Mouse (Mus musculus): Measurements from ENCODE around the gene Lmbr1.
"Not testable (repeated sequence)": the region's sequence is repeated elsewhere in the genome, so short reads cannot be mapped to it uniquely, and the experiment has no call there.

The Lmbr1 gene

DNA sequence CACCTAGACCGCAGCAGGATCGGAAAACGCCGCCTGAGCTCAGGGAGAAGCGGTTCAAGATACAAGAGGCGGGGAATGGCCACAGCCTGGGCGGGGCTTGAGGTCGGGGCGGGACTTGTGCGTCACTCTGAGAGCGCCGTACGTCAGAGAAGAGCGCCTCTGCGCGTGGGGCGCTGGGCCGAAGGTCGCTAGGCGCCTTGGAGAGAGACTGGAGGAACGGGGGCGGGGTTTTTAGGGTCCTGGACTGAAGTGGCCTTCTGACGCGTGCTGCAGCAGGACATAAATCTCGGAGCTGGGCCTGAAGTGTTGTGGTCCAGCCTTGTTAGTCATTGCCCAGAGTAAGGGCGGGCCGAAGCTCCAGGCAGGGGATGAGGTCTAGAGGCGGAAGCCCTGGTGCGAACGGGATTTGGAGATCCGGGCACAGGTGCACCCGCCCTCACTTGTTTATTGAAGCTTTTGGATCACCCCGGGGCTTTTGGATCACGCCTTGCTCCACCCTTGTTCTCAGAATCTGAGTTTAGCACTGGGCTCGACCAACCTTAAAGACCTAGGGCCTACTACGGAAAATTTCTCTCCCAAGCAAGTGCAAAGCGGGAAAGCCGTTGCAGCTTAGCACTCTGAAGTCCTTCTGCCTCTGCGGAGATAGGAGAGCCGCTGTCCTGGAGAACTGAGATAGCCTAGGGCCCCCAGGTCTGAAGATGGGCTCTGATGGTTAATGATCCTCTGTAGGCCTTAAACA lies at the start of gene Lmbr1:
TSS of gene Lmbr1 (minus strand) at position 93 of the 739 bp plus-strand sequence.
- peak; percentile 95 for DNase-seq (ENCODE audit: low spot score)

DNA sequence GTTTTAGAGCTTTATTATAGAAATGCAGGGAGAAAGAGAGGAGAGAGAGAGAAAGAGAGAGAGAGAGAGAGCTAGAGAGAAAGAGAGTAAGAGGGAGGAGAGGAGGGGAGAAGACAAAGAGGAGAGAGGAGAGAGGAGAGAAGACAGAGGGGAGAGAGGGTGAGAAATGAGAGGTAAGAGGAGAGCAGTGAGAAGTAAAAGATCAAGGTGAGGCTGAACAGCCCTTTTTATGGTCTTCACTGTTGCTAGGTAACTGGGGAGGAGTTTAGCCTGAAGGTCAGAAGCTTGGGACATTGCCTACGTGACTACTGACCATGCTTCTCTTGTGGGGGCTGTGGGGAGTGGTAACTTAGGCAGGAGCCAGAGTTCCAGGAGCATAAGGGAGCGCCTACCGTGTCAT lies 45.1 kb upstream of the Lmbr1 start:
- not testable (repeated sequence) for DNase-seq (ENCODE audit: low spot score)

DNA sequence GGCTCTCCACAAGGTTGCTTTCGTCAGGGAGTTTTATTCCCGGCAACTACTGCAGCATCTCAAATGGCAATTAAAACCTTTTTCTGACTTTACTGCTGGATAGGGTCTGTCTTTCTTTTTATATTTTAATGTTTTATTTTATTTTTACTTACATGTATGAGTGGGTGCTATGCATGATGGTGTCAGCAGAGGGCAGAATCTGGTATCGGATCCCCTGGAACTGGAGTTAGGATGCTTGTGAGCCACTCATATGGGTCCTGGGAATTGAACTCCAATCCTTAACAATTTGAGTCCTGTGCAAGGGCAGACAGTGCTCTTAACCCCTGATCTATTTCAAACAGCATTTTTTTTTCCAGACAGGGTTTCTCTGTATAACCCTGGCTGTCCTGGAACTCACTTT lies 34.9 kb upstream of the Lmbr1 start:
- DNase-seq (ENCODE audit: low spot score), result no peak

DNA sequence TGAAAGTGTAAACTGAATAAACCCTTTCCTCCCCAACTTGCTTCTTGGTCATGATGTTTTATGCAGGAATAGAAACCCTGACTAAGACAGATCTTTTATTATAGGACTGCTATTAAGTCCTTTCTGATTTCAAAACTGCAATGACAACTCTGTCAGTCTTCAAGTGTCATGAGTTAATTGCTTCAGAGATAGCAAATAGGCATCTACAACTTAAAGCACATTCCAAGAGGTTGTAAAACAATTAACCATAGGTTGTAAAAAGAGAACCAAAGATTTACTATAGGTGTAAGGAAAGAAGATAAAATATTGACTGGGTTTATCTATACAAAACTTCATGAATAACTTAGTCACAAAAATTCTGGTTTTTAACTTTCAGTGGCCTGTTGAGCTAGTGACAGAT lies 32.7 kb upstream of the Lmbr1 start:
- DNase-seq (ENCODE audit: low spot score), result no peak

DNA sequence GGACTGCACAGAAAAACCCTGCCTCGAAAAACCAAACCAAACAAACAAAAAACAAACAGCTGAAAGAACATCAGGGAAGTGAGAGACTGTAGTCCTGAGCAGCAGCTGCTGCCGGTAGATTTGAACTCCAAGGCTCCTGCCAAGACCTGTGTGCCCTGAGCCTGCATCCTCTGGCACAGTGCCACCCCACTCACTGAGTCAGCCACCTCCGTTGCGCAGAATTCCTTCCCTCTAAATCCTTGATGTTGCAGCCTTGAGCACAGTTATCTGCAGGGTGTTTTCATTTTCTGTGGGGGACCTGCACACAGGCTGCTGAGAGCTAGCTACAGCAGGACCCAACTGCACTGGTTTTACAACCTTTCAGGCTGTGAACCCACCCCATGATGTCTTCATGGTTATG lies 20.2 kb upstream of the Lmbr1 start:
- DNase-seq (ENCODE audit: low spot score), result peak; percentile 17

DNA sequence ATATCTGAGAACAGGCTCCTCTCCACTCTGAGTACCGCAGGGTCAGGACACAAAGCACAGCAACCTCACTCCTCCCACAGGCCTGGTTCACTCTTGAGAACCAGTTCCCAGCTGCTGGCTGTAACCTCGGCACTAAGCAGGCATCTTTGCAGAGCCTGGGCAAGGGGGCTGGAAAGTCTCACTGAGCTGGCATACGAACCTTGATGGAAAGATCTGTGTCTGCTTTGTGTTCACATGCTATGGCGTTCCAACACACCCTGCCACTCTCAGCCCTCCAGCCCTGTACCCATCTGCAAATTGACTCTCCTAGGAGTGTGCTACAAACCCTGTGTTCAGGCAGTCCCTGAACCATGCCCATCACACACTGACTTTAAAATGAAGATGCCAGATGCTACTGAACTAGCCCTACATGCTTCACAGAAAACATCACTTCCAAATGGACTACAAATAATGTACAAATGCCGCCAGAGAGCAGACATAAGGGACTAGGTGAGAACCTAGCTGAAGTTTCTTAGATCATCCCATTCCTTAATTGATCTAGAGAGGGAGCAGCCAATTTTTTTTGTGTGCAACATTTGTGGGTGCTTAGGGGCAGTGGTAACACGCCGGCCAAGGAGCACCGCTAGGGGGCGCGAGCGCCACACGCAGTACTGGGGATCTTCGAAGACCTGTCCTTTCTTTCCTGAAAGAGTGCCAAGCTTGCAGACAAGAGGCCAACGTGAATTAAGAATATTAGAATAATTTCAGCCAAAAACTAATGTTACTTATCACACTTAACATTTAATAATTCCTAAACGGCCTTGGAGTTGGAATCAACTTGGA lies 11.0 kb upstream of the Lmbr1 start:
- DNase-seq (ENCODE audit: low spot score), result peak; percentile 83

DNA sequence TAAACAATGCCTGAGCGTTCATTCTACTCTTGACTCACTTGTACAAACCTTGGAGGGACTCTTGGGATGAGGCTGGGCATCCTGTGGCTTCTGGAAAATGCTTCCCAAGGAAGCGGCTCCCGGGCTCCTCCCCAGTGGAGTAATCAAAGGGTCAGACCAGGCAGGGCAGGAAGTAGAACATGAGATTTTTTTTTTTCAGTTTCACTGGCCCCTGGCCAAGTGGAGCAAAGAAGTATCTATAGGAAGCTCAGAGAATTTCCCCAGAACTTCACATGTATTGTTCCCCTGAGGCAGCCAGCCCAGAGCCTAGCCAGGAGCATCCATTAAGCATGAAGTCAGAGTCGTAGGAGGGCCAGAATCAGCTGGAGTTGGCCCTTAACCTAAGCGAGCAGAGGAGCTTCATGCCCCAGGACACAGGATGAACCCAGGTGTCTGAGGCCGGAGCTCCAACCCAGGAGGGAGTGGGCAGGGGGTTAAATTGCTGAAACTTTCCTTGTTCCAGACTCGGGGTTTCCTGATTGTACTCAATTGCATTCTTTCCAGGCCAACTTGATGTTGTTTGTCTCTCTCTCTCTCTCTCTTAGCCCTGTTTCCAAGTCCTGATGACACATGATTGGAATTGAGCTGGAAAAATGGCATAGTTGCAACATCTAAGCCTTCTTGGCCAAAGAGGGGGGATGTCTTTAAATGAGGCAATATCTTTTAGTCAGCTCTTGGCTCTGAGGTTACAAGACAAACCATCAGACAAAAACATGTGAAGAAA lies 10.2 kb upstream of the Lmbr1 start:
- DNase-seq (ENCODE audit: low spot score), result peak; percentile 16

DNA sequence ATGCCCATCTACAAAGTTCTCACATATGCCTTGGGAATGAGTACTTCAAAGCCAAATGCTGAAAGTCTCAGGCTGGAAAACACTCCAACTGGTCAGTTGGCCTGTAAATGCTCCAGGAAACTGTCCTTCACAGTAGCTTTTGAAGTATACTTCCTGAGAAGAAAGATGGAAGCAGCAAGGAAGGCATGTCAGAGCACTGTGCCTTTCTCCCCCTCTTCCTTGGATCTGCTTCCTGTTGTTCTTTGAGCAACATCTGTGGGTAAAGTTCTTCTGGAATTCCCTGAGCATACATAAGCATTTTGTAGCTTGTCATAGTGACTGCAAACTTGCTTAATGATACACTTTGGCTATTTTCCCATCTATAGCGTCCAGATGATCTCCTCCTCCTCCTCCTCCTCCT lies 9.4 kb upstream of the Lmbr1 start:
- no peak for DNase-seq (ENCODE audit: low spot score)

DNA sequence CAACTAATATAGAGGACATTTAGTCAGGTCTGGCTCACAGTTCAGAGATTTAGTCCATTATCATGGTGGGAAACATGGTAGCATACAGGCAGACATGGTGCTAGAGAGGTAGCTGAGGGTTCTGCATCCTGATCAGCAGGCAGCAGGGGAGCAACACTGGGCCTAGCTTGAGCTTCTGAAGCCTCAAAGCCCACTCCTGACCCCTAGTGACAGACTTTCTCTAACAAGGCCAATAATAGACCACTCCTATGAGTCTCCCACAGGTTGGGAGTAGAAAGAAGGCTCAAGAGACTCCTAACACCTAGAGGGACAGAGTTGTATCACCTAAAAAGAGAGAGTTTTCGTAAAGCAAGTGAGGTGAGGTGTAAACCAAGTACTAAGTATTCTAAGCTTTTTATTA lies 4.6 kb upstream of the Lmbr1 start:
- DNase-seq (ENCODE audit: low spot score), result no peak

DNA sequence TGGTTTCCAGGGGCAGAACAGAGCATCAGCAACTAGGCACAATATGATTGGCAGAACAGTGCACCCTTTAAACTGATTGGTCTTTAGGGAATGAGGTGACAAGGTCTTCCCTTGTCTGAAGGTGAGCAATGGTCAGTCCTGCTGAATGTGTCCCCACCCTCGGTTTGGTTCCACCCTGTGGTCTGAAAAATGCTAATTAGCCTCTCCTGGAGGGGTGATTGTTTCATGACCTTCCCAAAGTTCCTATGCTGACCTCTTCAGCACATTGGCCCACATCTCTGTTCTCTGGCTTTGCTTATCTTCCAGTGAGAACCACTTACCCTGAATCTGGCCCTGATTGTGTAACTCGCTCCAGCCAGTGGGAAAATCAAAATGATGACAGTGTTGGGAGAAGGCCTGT lies 1.9 kb upstream of the Lmbr1 start:
- DNase-seq (ENCODE audit: low spot score), result no peak

DNA sequence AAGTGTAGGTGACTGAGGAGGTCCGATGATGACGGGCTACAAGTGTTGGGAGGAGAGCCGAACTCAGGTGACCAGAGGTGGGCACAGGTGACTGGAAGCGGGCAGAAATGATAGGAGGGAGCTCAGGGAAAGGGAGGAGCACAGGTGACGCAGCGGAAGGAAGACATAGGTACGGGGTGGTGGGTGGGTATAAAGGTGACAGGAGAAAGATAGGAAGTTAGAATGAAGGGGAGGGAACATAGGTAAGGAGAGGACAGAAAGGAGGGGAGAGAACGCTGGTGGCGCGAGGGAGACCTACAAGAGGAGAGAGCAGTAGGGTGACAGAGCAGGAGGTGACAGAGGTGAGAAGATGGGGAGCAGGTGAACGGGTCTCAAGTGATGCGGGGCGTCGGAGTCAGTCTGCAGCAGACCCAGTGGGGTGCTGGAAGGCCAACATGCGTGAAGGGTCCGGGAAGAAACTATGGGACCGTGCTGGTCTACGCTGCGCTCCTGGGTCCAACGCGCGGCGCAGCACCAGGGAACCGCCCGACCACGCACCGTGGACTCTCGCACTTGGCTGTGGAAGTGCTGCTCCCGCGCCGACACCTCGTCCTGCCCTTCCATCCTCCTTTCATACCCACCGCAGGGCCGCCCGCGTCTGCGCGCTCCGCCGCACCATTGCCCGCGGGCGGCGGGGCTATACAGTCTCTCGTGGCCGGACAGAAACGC lies 446 bp downstream of the Lmbr1 start:
- peak; percentile 38 for DNase-seq (ENCODE audit: low spot score)

DNA sequence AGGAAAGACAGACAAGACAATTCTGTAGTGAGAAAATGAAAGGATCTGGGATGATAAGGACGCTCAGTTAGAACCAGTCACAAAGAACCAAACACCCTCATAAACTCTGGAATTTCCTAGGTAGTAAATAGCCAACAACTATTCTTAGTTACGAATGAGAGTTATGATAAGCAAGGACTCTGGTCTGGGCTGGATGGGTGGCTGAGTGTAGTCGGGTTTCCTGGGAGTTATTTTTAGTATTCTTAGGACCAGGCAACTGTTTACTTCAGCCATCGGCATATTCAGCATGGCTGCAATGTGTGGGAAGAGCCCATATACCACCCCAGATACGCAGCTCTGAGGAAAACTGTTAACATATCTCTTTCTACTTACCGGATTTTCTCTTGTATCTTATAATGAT lies 14.7 kb downstream of the Lmbr1 start:
- DNase-seq (ENCODE audit: low spot score), result no peak

DNA sequence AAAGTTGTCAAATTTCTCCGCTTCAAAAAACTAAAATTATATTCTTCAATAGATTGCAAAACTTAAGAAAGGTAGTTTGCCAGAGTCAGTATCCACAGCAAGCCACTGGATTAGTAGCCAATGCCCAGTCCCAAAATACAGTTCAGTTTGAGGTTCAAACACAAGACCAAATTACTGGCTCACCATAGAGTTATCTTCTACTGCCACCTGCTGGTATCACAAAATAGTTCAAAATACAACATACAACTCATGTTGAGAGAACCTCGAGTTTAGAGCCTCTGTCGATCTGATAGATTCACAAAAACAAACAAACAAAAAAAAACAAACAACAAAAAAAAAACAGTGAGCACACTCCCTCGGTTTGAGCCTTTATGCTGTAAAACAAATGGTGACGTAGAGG lies 42.4 kb downstream of the Lmbr1 start:
- DNase-seq (ENCODE audit: low spot score), result no peak

DNA sequence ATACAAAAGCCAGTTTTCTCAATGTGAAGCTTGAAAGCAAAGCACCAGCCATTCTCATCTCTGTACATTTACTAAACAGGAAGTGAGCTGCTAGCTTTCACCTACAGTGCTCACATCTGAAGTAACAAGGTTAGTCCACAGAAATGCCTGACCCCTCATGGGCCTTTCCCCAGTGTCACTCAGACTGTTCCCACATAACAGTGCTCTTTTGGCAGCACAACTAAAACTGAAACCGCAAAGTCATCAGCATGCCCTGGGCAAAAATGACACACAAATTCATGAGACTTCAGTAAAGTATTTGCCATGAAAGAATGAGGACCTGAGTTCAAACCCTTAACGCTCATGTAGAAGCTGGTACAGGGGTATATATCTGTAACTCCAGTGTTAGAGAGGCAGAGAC lies 55.7 kb downstream of the Lmbr1 start:
- no peak for DNase-seq (ENCODE audit: low spot score)

DNA sequence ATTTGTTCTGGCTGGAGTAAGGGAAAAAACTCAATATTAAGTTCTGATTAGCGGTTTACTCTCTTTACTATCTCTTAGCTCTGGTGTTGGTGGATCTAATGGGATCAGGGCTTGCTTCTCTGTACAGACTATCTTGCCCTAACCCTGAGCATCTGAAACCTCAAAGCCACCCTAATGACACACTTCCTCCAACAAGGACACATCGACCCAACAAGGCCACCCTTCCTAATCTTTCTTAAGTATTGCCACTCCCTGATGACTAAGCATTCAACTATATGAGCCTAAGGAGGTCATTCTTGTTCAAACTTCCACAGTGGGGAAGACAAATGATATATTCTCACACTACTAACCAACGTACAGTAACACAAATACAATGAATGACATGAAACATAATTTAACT lies 69.0 kb downstream of the Lmbr1 start:
- DNase-seq (ENCODE audit: low spot score), result no peak

DNA sequence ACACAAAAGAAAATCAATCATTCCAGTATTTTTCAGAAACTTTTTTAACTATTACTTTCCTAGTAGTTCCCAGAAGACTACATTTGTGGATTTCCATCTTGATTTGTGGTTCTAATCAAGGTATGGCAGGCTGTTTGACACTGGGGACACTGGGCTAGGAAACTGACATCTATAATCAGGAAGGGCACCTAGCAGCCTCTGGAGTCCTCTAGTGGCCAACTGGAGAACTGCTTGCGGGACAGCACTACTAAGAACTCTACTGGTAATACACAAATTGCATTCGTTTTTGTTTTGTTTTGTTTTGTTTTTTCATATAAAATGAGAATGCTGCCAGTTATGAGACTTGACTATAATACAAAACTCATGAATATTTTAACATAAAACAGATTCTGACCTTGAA lies 85.0 kb downstream of the Lmbr1 start:
- peak; percentile 72 for DNase-seq (ENCODE audit: low spot score)

DNA sequence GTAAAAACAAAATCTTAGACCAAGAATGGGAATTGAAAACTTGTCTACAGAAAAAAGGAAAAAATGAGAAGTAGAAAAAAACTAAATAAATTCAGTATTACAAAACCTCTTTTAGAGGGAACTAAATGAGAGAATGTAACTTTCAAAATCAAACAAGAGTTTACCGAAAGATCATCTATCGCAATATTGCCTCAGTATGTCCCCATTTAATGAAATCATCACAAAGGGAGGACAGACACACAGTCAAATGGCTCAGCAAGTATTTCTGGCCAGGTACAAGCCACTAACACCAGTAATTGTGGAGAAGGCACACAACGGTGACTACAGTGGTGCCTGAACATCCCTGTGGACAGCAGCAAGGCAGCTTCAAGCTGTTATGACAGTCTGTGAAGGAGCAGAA lies 88.1 kb downstream of the Lmbr1 start:
- no peak for DNase-seq (ENCODE audit: low spot score)

DNA sequence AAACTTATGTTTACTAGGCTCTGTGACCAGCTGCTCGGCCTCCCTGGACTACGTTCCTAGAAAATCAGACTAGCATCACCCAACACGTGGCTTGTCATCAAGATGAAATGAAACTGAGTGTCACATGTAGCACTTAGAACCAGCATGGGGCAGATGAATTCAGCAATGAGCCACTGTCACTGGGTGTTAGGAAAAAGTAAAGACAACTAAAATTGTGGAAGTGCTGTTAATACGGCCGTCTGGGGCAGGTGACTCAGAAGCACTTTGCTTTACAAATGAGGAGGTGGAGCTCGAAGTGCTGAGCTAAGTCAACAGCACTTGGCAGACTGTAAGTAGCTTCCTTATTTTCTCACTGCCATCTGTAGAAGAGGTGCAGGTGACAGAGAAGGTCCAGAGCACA lies 88.5 kb downstream of the Lmbr1 start:
- DNase-seq (ENCODE audit: low spot score), result no peak

DNA sequence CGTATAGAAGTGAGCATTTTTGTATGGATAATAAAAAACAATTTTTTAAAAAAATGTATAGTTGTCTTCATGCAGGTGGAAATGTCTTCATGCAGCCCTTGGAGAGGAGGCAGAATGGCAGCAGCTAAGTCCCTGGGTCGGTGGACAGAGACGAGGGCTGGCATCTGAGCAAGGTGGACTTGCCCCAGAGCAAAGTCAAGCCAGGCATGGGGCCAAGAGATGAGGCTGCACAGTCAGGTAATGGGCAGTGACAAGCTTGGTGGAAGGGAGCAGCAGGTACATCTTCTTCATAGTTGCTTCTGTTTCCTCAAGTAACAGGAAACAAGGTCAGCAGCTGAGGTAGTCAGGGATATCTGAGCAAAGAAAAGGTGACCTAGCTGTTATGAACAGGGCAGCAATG lies 97.1 kb downstream of the Lmbr1 start:
- DNase-seq (ENCODE audit: low spot score), result no peak

DNA sequence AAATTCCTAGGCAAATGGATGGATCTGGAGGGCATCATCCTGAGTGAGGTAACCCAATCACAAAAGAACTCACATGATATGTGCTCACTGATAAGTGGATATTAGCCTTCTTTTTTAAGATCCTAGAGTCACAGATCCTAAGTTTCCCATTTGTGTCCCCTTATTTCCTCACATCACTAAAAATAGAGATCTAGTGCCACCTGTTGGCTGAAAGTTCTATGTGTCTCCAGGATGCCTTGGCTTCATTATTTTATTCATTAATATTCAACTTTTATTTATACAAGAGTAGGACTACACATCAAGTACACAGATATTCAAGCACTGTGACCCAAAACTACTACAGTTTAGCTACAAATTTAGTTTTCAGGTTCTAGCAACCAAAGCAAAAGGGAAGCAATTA lies 103.4 kb downstream of the Lmbr1 start:
- DNase-seq (ENCODE audit: low spot score), result no peak

DNA sequence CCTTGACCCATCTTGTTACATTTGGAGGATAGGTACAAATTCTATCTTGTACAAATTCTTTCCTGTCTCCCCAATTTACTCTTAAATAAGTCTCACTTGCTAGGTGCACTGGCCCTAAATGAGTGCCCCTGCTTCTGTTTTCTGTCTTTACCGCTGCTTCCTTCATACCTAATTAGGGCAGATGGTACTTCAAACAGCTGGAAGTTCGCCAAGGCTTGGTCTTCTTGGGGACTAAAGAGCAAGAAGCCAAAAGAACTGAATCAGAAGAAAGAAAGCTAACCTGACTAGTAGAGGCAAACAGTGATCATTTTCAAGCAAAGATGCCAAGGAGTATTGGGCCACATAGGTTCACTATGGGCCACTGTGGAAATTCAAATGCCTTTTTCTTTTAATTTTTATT lies 104.8 kb downstream of the Lmbr1 start:
- DNase-seq (ENCODE audit: low spot score), result no peak

DNA sequence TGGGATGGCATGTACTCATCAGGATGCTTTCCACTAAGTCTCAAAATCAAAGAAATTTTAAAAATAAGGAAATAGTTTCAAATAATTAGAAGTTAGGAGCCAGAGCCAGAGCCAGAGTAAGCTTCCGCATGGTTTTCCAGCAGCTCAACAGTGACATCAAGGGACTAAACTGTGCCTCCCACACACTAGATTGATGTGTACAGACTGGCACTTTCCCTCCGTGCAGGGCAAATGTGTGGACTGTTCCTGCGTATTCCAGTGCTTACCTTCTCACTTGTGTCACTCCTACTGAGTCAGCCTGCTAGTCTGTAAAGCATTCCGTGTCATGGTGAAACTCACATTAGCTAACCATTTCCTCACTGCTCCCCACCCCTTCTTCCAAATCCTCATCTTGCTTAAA lies 107.3 kb downstream of the Lmbr1 start:
- no peak for DNase-seq (ENCODE audit: low spot score)
